Mouse (Mus musculus) heart, embryonic 12.5 days (tissue): ENCODE measurements around the gene Mlana. TPM values are rescaled to one million over a fixed set of nuclear protein-coding genes. Genes with fewer than 3 reads are reported as not detected.

Source experiments
- ATAC-seq: fragments of 200-750 bp; cut with Nextera tagmentation; 2 replicates; pipeline ENCODE4 v1.8.0; 2017; ENCODE audit warnings: moderate TSS enrichment, moderate library complexity; ENCODE audit not compliant: insufficient number of reproducible peaks, low FRiP score
- H3K27ac ChIP-seq: fragments of 300-500 bp; sonication (generic); 2 replicates; pipeline ENCODE4 v1.5.1; 2016; ENCODE audit warnings: mild to moderate bottlenecking, moderate library complexity; ENCODE audit not compliant: poor library complexity, severe bottlenecking
- H3K27me3 ChIP-seq: fragments of 300-500 bp; sonication (generic); replicated peaks from 2 replicates; pipeline ENCODE4 v1.6.1; 2016; ENCODE audit warnings: mild to moderate bottlenecking, moderate library complexity
- H3K36me3 ChIP-seq: fragments of 300-500 bp; sonication (generic); 2 replicates; pipeline ENCODE4 v1.6.1; 2016; ENCODE audit warnings: mild to moderate bottlenecking, moderate library complexity
- H3K4me1 ChIP-seq: fragments of 300-500 bp; sonication (generic); replicated peaks from 2 replicates; pipeline ENCODE4 v1.6.1; 2016; ENCODE audit warnings: mild to moderate bottlenecking
- H3K4me2 ChIP-seq: fragments of 300-500 bp; sonication (generic); 2 replicates; pipeline ENCODE4 v1.6.1; 2016; ENCODE audit warnings: mild to moderate bottlenecking, moderate library complexity
- H3K4me3 ChIP-seq: fragments of 300-500 bp; sonication (generic); 2 replicates; pipeline ENCODE4 v1.5.1; 2016; ENCODE audit warnings: mild to moderate bottlenecking
- H3K9ac ChIP-seq: fragments of 300-500 bp; sonication (generic); 2 replicates; pipeline ENCODE4 v1.6.1; 2016; ENCODE audit warnings: mild to moderate bottlenecking, moderate library complexity
- H3K9me3 ChIP-seq: fragments of 300-500 bp; sonication (generic); replicated peaks from 2 replicates; pipeline ENCODE4 v1.6.1; 2016; ENCODE audit warnings: mild to moderate bottlenecking, moderate library complexity
- WGBS: fragments of 180-500 bp; shearing (Covaris S2); methylation state at CpG from one replicate; pipeline ENCODE4 v1.1.7; 2016; 5-methylcytosine and 5-hydroxymethylcytosine counted together
- polyA plus RNA-seq: library from polyadenylated mRNA; unstranded; fragments of >200 nt; fragmentation: Nextera tagmentation; extraction: Ambion mirVana; gene quantifications from 2 replicates; pipeline ENCODE4 v1.2.1, GENCODE M21; 2016

Mlana gene
- 0.57 and 0.70 TPM in 2 replicates for polyA plus RNA-seq

- Histone ChIP-seq H3K9me3 (peaks cover 8% of the 10 kb centered on the region; the same call in 1 of the 2 replicates), H3K27me3 (no peaks in the 10 kb centered on the region), H3K4me2 (no peak within 1 kb of the TSS), H3K36me3 (no peaks in the 10 kb centered on the region), H3K9ac (no peak within 1 kb of the TSS), H3K4me1 (peaks cover 20% of the 10 kb centered on the region), H3K27ac (0 out of 2 replicates have a peak within 1 kb of the TSS, but pooled peaks have one; percentile 25), H3K4me3 (no peak within 1 kb of the TSS)
- ATAC-seq, result no peak
- WGBS, result 39% methylated on average over 3 of the region's 3 CpGs
Measured at GRCm38 (mm10) chr19:29697245-29697874, at the start of gene Mlana. Gene Mlana, plus strand, starts transcription at chr19:29697824.

- Histone ChIP-seq H3K9ac (no peak overlapping the region), H3K27me3 (peaks cover 43% of the 10 kb centered on the region), H3K4me2 (peak overlapping the region; percentile 84), H3K27ac (no peak overlapping the region), H3K36me3 (peaks cover 6% of the 10 kb centered on the region), H3K9me3 (peaks cover 3% of the 10 kb centered on the region; the same call in 1 of the 2 replicates), H3K4me3 (peak overlapping the region; percentile 77), H3K4me1 (peaks cover 3% of the 10 kb centered on the region; the same call in 1 of the 2 replicates)
- WGBS, result 30% methylated on average over 4 of the region's 4 CpGs
- ATAC-seq, result no peak
Measured at GRCm38 (mm10) chr19:29648550-29648914, 49.1 kb upstream of the Mlana start.

DNA sequence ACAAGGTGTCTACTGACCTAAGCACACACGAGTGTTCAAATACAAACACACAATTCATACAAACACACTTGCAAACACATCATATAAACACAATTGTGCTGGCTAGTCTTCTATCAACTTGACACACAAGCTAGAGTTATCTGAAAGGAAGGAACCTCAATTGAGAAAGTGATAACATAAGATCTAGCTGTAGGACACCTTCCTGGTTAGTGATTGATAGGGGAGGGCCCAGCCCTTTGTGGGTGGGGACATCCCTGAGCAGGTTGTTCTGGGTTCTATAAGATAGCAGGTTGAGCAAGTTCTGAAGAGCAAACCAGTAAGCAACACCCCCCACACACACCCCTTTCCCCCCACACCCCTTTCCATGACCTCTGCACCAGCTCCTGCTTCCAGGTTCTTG, 47.9 kb upstream of the Mlana start:
- no peak for ATAC-seq
- no peak overlapping the region for H3K4me2 ChIP-seq
- H3K36me3 ChIP-seq, result peaks cover 5% of the 10 kb centered on the region
- H3K4me1 ChIP-seq, result peaks cover 3% of the 10 kb centered on the region; the same call in 1 of the 2 replicates
- H3K9me3 ChIP-seq, result peaks cover 3% of the 10 kb centered on the region; the same call in 1 of the 2 replicates
- H3K9ac ChIP-seq, result no peak overlapping the region
- 80% methylated on average over 1 of the region's 1 CpGs for WGBS
- no peak overlapping the region for H3K4me3 ChIP-seq
- no peak overlapping the region for H3K27ac ChIP-seq
- peaks cover 49% of the 10 kb centered on the region for H3K27me3 ChIP-seq

DNA sequence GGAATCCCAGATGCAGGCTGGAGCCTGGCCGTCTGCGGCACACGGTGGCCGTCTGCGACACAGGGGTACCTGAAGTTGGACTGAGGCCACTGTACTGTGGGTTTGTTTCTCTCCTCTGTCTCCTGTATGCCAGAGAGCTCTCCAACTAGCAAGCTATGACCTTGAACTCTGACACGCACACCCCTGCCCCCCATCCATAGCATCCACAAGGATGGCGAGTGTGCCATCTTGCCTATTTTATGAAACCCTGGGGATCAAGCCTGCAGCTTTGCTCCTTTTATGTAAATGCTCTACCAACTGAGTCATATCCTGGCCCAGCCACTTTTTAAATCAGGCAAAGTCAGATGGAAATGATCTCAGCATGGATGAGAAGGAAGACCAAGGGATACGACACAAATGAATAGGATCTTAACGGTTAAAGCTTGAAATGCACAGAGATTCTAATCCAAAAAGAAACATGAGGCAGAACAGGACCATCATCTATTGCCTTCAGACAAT, 43.8 kb upstream of the Mlana start:
- Histone ChIP-seq H3K27ac (no peak overlapping the region), H3K4me3 (no peak overlapping the region), H3K9me3 (no peaks in the 10 kb centered on the region), H3K27me3 (peaks cover 67% of the 10 kb centered on the region), H3K4me1 (no peaks in the 10 kb centered on the region), H3K4me2 (no peak overlapping the region), H3K36me3 (no peaks in the 10 kb centered on the region), H3K9ac (no peak overlapping the region)
- no peak for ATAC-seq
- 78% methylated on average over 9 of the region's 9 CpGs for WGBS

- Histone ChIP-seq H3K27me3 (peaks cover 58% of the 10 kb centered on the region), H3K27ac (no peak overlapping the region), H3K4me3 (no peak overlapping the region), H3K9me3 (no peaks in the 10 kb centered on the region), H3K4me2 (no peak overlapping the region), H3K9ac (no peak overlapping the region), H3K36me3 (no peaks in the 10 kb centered on the region), H3K4me1 (no peaks in the 10 kb centered on the region)
- 73% methylated on average over 6 of the region's 6 CpGs for WGBS
- ATAC-seq, result no peak
Measured at GRCm38 (mm10) chr19:29655148-29655547, 42.5 kb upstream of the Mlana start.

DNA sequence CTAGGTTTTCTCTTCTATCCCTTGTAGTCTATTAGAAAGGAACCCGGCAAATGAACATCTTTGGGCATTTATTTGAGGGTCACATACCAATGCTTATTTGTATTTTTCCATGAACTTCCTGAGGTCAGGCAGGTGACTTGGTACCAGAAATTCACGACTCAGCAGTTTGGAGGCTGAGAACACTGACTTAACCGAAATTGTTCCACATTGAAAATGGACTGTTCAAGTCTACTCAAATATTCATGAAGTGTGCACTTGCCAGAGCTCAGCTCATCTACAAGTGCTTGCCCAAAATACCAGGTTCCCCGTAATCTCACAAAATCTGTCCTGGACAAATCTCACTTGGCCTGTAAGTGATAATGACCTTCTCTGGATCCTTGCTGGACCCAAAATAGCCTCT, 41.6 kb upstream of the Mlana start:
- no peaks in the 10 kb centered on the region for H3K4me1 ChIP-seq
- H3K4me2 ChIP-seq, result no peak overlapping the region
- no peak for ATAC-seq
- no peaks in the 10 kb centered on the region for H3K36me3 ChIP-seq
- WGBS, result 73% methylated on average over 4 of the region's 4 CpGs
- H3K4me3 ChIP-seq, result no peak overlapping the region
- peaks cover 54% of the 10 kb centered on the region for H3K27me3 ChIP-seq
- no peak overlapping the region for H3K27ac ChIP-seq
- no peaks in the 10 kb centered on the region for H3K9me3 ChIP-seq
- H3K9ac ChIP-seq, result no peak overlapping the region

GRCm38 (mm10) chr19:29656620-29657019, 41.0 kb upstream of the Mlana start:
- Histone ChIP-seq H3K4me1 (no peaks in the 10 kb centered on the region), H3K27ac (no peak overlapping the region), H3K9me3 (no peaks in the 10 kb centered on the region), H3K4me2 (no peak overlapping the region), H3K27me3 (peaks cover 54% of the 10 kb centered on the region), H3K9ac (no peak overlapping the region), H3K4me3 (no peak overlapping the region), H3K36me3 (no peaks in the 10 kb centered on the region)
- 82% methylated on average over 5 of the region's 5 CpGs for WGBS
- ATAC-seq, result no peak

DNA sequence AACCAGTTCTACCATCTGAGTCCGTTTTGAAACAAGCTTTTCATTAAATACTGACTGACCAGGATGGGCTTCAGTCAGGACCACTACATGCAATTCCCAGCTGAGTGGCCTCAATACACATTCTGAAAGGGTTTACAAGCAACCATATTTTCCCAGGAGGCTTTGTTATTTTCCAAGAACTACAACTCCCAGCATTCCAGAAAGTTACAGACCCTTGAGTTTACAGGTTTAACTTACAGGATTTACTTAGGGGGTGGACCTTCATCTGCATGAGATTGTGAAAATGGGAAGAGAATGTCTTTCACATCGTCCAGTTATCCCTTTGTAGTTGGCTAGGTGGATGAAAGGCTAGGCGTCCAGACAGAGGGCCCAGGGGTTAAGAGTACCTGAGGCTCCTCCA, 40.6 kb upstream of the Mlana start:
- Histone ChIP-seq H3K4me3 (no peak overlapping the region), H3K4me1 (peaks cover 2% of the 10 kb centered on the region; the same call in 1 of the 2 replicates), H3K27me3 (peaks cover 52% of the 10 kb centered on the region), H3K9ac (no peak overlapping the region), H3K9me3 (no peaks in the 10 kb centered on the region), H3K36me3 (no peaks in the 10 kb centered on the region), H3K4me2 (no peak overlapping the region), H3K27ac (no peak overlapping the region)
- WGBS, result 55% methylated on average over 3 of the region's 3 CpGs
- no peak for ATAC-seq

DNA sequence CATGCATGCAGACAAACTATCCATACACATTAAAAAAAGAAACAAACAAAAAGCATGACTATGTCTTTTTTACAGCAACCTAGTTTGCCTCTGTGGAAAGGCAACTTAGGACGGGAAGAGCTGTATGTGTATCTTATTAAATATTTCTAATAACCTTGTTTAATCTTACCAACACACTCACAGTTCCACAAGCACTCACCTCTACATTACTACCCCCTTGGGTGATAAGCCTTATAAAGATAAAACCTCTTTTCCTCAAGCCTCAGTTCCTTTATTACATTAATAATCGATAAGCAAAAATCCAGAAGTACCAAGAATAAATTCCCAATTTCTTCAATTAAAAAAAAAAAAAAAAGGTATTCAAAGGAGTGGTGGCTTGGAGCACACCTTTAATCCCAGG, 40.1 kb upstream of the Mlana start:
- no peaks in the 10 kb centered on the region for H3K36me3 ChIP-seq
- 84% methylated on average over 2 of the region's 2 CpGs for whole genome bisulfite sequencing

GRCm38 (mm10) chr19:29658836-29659235, 38.8 kb upstream of the Mlana start:
- Histone ChIP-seq H3K9me3 (no peaks in the 10 kb centered on the region), H3K4me1 (peaks cover 5% of the 10 kb centered on the region; the same call in 1 of the 2 replicates), H3K36me3 (no peaks in the 10 kb centered on the region), H3K4me3 (no peak overlapping the region), H3K27ac (no peak overlapping the region), H3K27me3 (peaks cover 49% of the 10 kb centered on the region), H3K9ac (no peak overlapping the region), H3K4me2 (no peak overlapping the region)
- ATAC-seq, result no peak
- 85% methylated on average over 4 of the region's 4 CpGs for WGBS

More for the DNA sequence above, 40.1 kb upstream of the Mlana start:
- H3K27ac ChIP-seq, result no peak overlapping the region
- no peaks in the 10 kb centered on the region for H3K9me3 ChIP-seq
- H3K4me2 ChIP-seq, result no peak overlapping the region
- H3K9ac ChIP-seq, result no peak overlapping the region
- ATAC-seq, result no peak
- H3K27me3 ChIP-seq, result peaks cover 49% of the 10 kb centered on the region
- H3K4me3 ChIP-seq, result no peak overlapping the region
- H3K4me1 ChIP-seq, result peaks cover 5% of the 10 kb centered on the region; the same call in 1 of the 2 replicates

- H3K9ac ChIP-seq, result no peak overlapping the region
- H3K4me2 ChIP-seq, result no peak overlapping the region
- ATAC-seq, result no peak
- peaks cover 5% of the 10 kb centered on the region; the same call in 1 of the 2 replicates for H3K4me1 ChIP-seq
- H3K27me3 ChIP-seq, result peaks cover 54% of the 10 kb centered on the region
- 61% methylated on average over 6 of the region's 6 CpGs for WGBS
- H3K9me3 ChIP-seq, result no peaks in the 10 kb centered on the region
- no peaks in the 10 kb centered on the region for H3K36me3 ChIP-seq
- no peak overlapping the region for H3K4me3 ChIP-seq
- H3K27ac ChIP-seq, result no peak overlapping the region
Measured at GRCm38 (mm10) chr19:29659705-29660104, 37.9 kb upstream of the Mlana start.
